Mouse (Mus musculus): ENCODE measurements around the gene Gm3248.
"Not testable (repeated sequence)": the region's sequence is repeated elsewhere in the genome, so short reads cannot be mapped to it uniquely, and the experiment has no call there.

Gm3248 gene

DNA sequence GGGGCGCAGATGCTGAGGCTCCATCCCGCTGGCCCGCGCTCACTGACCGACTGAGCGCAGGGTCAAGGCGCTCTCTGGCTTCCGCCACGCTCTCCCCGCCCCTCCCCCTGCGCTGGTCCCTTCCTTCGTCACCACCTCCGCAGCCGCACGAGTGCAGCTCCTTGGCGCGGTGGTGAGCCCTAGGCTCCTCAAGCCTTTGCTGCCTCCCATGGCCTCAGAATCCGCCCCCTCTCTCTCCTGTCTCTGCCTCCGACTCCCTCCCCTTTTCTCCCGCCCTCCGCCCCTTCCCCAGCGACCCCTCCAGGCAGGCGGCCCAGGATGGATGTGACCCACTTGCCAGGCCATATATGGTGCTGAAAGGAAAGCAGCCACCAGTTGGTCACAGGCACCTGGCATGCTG, at the start of gene Gm3248:
Gm3248 (minus strand) TSS at position 111 of the 400 bp plus-strand sequence.
- peak; percentile 12 for DNase-seq

DNA sequence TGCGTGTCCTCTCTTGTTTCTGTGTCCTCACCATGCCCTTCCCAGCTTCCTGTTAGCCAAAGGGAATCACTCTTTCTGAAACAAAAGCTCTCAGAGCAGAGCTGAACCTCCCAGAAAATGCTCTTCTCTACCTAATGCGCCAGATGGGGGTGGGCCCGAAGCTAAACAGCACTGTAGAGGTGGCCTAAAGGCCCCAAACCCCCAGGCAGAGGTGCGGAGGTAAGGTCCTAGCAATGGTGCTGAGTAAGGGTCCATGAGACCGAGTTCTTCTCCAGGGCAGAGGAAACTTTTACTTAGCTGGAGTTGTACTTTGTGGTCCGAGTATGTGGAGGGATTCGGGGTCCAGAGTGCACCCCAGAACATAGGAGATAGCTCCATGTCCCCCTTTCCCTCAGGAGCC, 25.6 kb upstream of the Gm3248 start:
- peak; percentile 11 for DNase-seq

DNA sequence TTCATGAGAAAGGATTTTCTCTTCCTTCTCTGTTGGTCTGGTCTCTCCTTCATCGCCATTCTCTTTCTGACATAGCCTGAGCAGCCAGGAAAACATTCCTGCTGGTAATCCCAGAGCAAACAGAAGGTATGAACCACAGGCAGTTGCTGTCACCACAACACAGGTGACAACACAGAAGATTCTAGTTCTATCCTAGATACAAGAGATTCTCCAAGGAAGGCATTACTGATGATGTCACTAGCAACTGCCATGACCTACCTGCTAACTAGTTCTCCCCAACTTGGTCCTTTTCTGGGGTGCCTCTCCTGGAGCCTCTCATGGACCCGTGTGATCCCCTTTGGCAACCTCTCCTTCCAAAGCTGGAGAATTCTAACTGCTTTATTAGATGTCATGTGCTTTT, 17.5 kb upstream of the Gm3248 start, which contains the start of gene Gm3453:
Gm3453 (minus strand) TSS at position 101 of the 400 bp plus-strand sequence.
- not testable (repeated sequence) for DNase-seq

DNA sequence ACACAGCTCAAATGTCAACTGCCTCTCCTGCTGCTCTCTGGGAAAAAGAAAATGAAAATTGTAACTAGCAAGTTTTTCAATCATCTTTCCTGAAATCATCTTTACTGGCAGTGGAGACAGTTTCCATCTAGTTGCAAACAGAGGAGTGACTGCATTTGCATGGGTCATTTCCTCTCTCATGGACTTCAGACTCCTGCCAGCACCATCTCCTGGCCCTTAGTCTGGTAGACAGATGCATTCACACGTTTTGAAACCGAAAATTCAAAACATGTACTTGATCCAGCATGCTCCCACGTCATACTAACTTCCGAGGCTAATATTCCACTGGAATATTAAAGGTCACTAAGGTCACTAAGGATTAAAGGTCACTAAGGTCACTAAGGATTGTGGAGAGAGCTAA, 896 bp upstream of the Gm3248 start:
- DNase-seq: not testable (repeated sequence)

DNA sequence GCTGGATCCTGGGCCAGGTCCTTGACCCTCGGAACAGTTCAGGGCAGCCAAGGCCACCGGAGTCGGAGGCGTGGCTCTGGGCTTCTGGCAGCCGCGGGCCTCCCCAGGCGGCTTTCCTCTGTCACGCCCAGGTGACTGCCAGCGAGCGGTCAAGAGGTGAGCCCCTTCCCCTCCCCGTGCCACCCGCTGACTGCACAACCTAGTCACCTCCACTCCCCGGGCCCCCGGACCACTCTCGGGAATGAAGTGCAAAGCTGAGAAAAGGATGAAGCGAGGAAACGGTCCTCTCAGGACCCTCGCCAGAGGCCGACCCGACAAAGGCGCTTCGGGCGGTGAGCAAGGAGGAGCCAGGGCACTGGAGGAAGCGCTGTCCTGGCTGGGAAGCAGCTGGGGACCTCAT, 443 bp downstream of the Gm3248 start:
- peak; percentile 3 for DNase-seq

DNA sequence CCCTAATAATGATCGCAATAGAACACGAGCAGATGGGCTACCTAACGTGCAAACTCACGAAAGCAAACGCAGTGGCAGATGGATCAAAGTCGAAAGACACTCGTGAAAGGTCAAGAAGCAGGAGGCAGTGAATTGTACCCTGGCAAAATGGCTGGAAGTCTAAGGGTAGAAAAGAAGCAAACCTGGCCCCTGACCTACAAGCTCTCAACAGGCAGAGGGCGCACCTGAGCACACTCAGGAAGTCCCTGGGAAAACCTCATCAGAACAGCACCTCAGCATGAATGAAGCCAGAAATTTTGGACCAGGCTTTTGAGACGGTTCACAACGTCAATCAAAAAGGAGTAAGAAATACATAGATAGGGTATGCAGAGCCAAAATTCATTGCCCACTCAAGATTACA, 1.1 kb downstream of the Gm3248 start:
- not testable (repeated sequence) for DNase-seq

DNA sequence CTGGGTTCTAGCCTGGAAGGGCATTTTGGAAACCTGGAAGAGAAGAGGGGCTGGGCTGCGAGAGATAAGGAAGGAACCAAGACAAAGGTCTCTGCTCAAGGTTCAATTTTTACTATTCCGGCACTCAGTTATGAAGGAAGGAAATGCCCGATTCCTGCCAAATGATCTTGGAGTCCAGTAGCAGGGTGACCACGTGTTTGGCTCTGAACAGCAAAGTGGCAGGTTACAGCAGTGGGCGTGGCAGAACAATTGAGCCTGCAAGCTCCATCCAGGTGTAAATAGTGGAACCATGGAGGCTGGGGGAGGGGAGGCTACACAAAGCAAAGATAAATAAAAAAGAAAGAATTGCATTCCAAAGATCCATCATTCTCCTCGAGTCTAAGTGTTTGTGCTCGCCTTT, 38.3 kb downstream of the Gm3248 start:
- not testable (repeated sequence) for DNase-seq

DNA sequence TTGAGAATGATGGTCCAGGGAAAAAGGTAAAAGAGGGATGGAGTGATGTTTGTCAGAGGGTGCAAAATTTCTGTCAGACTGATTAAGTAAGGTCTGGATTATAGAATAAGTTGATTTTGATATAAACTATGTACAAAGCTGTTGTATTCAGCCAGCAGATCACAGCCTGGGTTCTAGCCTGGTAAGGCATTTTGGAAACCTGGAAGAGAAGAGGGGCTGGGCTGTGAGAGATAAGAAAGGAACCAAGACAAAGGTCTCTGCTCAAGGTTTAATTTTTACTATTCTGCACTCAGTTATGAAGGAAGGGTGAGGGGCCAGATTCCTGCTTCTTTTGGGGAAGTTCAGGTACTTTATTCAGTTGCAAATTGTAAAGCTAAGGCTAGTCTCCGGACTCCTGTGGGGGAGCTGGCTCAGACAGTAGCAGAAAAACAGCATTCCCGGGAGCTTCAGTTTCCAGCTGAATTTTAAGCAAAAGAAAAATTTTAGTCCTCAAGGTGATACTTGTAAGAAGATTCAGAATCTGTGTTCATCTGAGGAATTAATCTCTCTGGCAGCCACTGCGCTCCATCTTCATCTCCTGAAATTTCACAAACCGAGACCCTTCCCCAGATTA, 43.1 kb downstream of the Gm3248 start:
- DNase-seq: not testable (repeated sequence)

DNA sequence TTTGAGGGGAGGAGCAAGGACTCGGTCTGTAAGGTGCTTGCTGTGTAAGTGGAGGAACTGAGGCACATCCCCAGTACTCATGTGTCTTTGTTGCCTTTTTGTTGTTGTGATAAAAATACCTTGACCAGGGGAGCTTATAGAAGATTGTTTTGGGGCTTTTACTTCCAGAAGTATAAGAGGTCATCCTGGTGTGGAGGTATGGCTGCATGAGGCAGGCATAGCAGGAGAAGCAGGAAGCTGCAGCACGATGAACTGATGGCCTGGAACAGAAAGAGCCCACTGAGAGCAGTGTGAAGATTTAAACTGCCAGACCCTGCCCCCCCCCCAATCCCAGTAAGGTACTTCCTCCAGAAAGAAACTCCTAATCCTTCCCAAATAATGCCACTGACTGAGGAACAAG, 47.8 kb downstream of the Gm3248 start:
- peak; percentile 3 for DNase-seq

All from thymus, postnatal 4 days (tissue).